ENCODE assay signal across 12 mouse cellular contexts in the genomic region with DNA sequence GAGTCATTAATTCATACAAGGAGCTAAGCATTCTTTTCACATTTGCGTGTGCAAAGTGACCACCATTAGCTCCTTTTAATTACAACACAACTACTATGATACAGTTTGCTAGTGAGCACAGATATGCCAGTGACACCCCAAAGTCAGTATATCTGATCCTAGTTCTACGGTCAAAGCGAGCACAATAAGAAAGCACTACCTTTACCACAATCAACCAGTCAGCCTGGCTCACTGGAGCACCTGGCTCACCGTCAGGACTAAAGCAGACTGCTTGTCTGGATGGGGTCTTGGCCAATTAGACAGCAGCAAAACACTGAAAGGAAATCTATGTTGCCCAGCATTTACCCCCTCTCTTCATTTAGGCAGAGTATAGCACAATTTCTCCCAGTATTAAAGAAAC.
"Had no signal": no experiment of that assay in that cellular context is flagged by ENCODE, and none has a peak within 500 bp of the region (broad histone marks: within the 10 kb centered on the region; RNA-seq: fewer than 3 reads in every experiment).

No protein-coding gene starts in this region.

- DNase-seq: retina, postnatal 1 day; right cerebral cortex, adult 18-20 months; right cerebral cortex, postnatal 14 days; right cerebral cortex, postnatal 25 days; right cerebral cortex, postnatal 4 days; spleen, adult 18-20 months; thymus, adult 18-20 months; thymus, adult 2 months; thymus, postnatal 14 days; thymus, postnatal 25 days; thymus, postnatal 36 days; thymus, postnatal 4 days had no signal
